34 mouse cellular contexts compared by ENCODE assay signal in the genomic region with DNA sequence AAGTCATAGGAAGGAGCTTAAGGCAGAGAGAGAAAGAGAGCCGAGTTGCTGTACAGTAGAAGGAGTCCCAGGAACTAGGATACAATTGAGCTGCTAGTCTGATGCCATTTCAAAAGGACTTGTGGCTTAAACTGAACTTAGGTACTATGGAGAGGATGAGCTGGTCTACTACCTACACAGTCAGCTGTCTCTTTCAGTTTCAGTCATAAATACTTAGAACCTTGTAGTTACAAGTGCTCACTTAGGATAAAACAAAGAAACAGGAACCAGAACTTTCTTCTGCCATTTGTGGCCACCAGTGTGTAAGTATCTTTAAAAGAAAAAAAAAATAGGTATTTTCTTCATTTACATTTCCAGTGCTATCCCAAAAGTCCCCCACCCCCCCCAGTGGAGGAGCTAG.
"Had no signal": no experiment of that assay in that cellular context is flagged by ENCODE, and none has a peak within 500 bp of the region (broad histone marks: within the 10 kb centered on the region; RNA-seq: fewer than 3 reads in every experiment).

No protein-coding gene starts in this region.

- DNase-seq: heart, postnatal 10 days; heart, postnatal 14 days; heart, postnatal 4 days; kidney, adult 11 months; kidney, adult 18-20 months; kidney, adult 2 months; kidney, adult 8-10 months; kidney, adult 9 months; kidney, postnatal 10 days; kidney, postnatal 14 days; kidney, postnatal 25 days; kidney, postnatal 36 days; kidney, postnatal 4 days; layer of hippocampus, adult 9-11 months; layer of hippocampus, postnatal 36 days had no signal

- H3K9me3 ChIP-seq: heart, embryonic 12.5 days; heart, embryonic 13.5 days; heart, embryonic 15.5 days; hindbrain, embryonic 10.5 days; hindbrain, embryonic 12.5 days; hindbrain, embryonic 13.5 days; hindbrain, embryonic 15.5 days; intestine, embryonic 15.5 days; kidney, embryonic 15.5 days had no signal

- H3K4me2 ChIP-seq: heart, embryonic 11.5 days; heart, embryonic 12.5 days; heart, embryonic 13.5 days; heart, embryonic 15.5 days; hindbrain, embryonic 12.5 days; hindbrain, embryonic 13.5 days; hindbrain, embryonic 14.5 days; hindbrain, embryonic 15.5 days; intestine, embryonic 15.5 days; kidney, embryonic 15.5 days had no signal

- H3K27me3 ChIP-seq: heart, embryonic 12.5 days; heart, embryonic 13.5 days; heart, embryonic 15.5 days; hindbrain, embryonic 12.5 days; hindbrain, embryonic 13.5 days; hindbrain, embryonic 15.5 days; intestine, embryonic 15.5 days; kidney, embryonic 15.5 days had no signal

- H3K4me3 ChIP-seq: heart, embryonic 12.5 days; heart, embryonic 13.5 days; heart, embryonic 15.5 days; hindbrain, embryonic 10.5 days; hindbrain, embryonic 12.5 days; hindbrain, embryonic 13.5 days; hindbrain, embryonic 15.5 days; intestine, embryonic 15.5 days; kidney, embryonic 15.5 days; layer of hippocampus, adult 2 months; left cerebral cortex, adult 2 months had no signal

- H3K36me3 ChIP-seq: heart, embryonic 12.5 days; heart, embryonic 13.5 days; heart, embryonic 15.5 days; hindbrain, embryonic 10.5 days; hindbrain, embryonic 12.5 days; hindbrain, embryonic 13.5 days; hindbrain, embryonic 15.5 days; intestine, embryonic 15.5 days; kidney, embryonic 15.5 days had no signal

- H3K4me1 ChIP-seq: heart, embryonic 12.5 days; heart, embryonic 13.5 days; heart, embryonic 15.5 days; hindbrain, embryonic 10.5 days; hindbrain, embryonic 12.5 days; hindbrain, embryonic 13.5 days; hindbrain, embryonic 15.5 days; intestine, embryonic 15.5 days; kidney, embryonic 15.5 days had no signal

- ATAC-seq: hindbrain, embryonic 16.5 days; hindbrain, postnatal 0 days; inflammation-experienced regulatory T-cells, adult 6 months; intestine, embryonic 15.5 days; intestine, embryonic 16.5 days; intestine, postnatal 0 days had no signal

- H3K9ac ChIP-seq: heart, embryonic 12.5 days; heart, embryonic 13.5 days; heart, embryonic 15.5 days; hindbrain, embryonic 12.5 days; hindbrain, embryonic 13.5 days; hindbrain, embryonic 14.5 days; hindbrain, embryonic 15.5 days; intestine, embryonic 15.5 days; kidney, embryonic 15.5 days had no signal

- H3K27ac ChIP-seq: heart, embryonic 13.5 days; heart, embryonic 15.5 days; hindbrain, embryonic 10.5 days; hindbrain, embryonic 12.5 days; hindbrain, embryonic 13.5 days; hindbrain, embryonic 14.5 days; hindbrain, embryonic 15.5 days; hindbrain, postnatal 0 days; intestine, embryonic 15.5 days; kidney, embryonic 15.5 days; kidney, postnatal 0 days; layer of hippocampus, adult 2 months; left cerebral cortex, adult 2 months had no signal
